ENCODE assay signal across 1 mouse cellular context in the genomic region with DNA sequence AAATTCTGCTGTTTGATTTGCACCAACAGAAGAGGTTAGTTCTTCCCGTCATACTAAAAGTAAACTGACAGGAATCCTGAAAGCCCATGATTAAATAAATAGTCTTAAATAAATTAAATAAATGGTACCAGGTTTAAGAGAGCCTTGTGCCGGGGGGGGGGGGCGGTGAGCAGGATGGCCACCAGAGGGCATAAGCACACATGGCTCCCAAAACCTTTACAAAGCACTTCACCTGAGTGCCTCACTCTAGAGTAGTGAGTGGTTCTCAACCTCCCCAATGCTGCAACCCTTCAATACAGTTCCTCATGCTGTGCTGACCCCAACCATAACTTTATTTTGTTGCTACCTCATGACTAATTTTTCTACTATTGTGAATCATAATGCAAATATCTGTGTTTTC.
TF ChIP-seq lines count a peak whose summit lies in the region.

No protein-coding gene starts in this region.

TF ChIP-seq in CH12.LX, 34 proteins besides CTCF, POLR2A, EP300 and RAD21:
- TF ChIP-seq MAFK (IDR thresholded peaks at IDR 0.05; ENCODE audit: insufficient replicate concordance, low read length) (no peak), SMC3 (IDR thresholded peaks at IDR 0.05; ENCODE audit: low read depth, low read length) (peak; percentile 33; the same call in 1 of the 2 replicates), JUND (conservative IDR thresholded peaks at IDR 0.05; ENCODE audit: low read depth, low read length) (no peak)
